Mouse (Mus musculus) heart, postnatal 25 days (tissue): ENCODE measurements around the gene Vav3. TPM values are rescaled to one million over a fixed set of nuclear protein-coding genes. Genes with fewer than 3 reads are reported as not detected.

Source experiments
- DNase-seq: peaks from one replicate; pipeline ENCODE4 v3.0.0; 2022; ENCODE audit warnings: low spot score
- intact Hi-C: fragments of 180-260 bp; cut with DNase I; formaldehyde crosslinking; loops from one replicate; pipeline ENCODE4 v1.15.1; 2025
- total RNA-seq, 2 experiments: library from RNA; stranded (reverse); gene quantifications; 2 replicates each; pipeline ENCODE4 v1.2.3; 2021

The Vav3 gene
- total RNA-seq, 2 experiments from 2014 or later: 6.2 to 6.3 TPM

DNA sequence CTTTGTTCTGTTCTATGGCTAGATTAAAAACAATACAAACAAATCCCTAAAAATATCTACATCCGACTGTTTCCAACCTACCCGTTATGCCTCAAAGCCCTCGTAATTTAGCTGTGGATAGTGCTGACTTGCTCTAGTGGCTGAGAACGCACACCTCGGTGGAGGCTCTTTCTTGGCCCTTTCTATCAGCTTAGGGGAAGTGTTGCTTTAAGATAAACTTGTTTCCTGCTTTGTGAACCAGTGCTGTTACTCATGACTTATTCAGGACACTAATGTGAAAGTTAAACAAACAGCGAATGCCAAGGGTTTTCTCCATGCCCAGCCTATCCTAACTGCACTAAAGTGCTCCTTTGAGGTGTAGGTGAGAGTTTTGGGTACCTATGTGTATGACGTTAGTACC is 221.3 kb downstream of the Vav3 start:
- DNase-seq: no peak
- intact Hi-C loops: no loop called here

DNA sequence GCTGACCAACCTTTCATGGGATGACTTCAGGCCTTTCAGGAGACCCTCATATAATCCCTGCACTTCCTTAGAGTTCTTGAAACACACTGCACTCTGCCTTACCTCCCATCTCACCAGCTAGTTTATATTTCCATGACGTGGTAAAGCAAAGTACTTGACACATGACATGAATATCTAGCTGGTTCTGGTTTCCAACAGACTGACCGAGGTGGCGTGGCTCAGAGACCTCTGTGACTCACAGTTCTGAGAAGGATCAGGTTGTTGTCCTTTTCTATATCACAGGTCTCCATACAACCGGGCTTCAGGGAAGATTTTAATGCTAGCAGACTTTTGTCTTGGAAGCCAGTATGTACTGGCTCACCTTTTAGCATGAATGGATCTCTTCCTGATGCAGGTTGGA is 221.8 kb downstream of the Vav3 start:
- DNase-seq: no peak
- intact Hi-C loops: no loop called here

DNA sequence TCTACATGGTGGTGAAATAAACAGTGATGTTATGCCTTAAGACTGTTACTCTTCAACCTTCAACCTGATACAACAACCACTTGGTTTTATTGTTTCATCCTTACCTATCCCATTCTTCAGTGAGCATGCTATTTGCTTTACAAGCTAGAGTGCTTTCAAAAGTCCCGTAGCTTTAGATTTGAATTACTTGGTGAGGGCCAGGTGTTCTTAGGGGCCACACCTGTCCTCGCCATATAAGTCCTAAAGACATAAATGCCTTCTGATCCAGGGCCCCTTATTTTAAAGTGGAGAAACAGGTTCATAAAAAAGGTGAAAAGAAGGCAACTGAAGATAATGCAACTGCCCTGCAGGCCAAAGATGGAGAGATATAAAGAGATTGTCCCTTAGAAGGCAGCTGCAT is 224.0 kb downstream of the Vav3 start:
- intact Hi-C loops: no loop called here
- DNase-seq: no peak

DNA sequence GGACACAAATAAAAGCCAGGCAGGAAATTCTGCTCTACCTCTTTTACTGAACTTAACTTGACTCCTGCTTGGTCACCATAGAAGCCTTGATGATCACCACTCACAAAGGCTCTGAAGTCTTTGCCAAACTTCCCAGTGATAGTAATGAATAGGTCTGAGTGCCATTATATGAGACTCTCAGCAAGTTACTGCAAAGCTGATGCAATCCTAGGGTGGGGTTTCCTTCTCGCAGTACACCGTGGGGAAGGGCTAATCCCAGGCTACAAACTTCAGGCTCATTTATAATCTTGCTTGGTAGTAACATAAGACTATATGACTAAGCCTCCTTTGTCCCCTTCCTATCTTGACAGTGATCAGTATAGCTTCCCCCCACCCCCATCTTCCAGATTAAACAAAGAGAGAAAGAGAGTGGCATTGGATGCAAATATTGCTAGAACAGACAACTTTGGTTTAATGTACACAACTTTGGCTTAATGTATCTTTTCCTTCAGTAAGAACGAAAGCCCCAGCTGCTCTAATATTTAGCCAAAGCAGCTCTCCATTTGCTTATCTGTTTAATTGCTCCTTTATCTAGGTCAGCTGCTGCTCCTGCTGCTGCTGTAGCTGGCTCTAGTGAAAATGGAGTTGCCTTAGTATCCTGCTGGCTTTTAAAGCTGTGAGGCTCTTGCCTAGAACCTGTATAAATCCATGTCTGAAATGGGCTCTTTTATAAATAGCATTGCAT is 228.3 kb downstream of the Vav3 start:
- DNase-seq: no peak
- intact Hi-C loops: no loop called here

DNA sequence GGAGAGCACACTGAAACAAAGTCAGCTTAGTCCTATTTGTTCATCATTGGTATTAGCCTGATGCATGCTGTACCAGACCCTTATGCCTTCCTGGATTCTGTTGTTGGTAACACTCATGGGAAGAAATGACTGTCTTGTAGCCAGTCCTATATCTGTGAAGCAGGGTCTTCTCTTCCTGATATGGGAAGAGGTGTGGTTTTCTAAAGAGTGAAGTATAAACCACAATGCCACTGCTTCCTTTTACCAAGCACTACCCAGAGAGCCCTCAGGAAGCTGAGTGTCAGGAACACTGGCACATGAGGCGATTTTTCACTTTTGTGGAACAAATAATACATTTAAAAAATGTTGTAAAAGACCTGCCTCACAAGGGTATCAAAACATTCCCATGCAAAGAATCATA is 231.0 kb downstream of the Vav3 start:
- intact Hi-C loops: no loop called here
- DNase-seq: no peak

DNA sequence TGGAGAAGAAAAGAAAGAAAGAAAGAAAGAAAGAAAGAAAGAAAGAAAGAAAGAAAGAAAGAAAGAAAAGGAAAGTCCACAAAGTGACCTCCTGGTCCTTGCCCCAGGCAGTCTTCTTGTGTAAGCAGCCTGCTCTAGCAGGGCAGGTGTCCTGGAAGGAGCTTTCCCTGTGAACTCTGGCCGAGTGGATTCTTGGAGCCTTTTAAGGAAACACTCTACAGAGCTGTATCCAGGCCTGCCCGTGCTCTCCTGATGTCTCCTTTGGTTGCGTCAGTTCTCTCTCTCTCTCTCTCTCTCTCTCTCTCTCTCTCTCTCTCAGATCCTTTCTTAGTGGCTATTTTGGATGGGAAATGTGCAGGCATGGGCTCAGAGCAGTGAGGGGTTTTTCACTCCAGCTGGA is 232.4 kb downstream of the Vav3 start:
- DNase-seq: no peak
- intact Hi-C loops: no loop called here

DNA sequence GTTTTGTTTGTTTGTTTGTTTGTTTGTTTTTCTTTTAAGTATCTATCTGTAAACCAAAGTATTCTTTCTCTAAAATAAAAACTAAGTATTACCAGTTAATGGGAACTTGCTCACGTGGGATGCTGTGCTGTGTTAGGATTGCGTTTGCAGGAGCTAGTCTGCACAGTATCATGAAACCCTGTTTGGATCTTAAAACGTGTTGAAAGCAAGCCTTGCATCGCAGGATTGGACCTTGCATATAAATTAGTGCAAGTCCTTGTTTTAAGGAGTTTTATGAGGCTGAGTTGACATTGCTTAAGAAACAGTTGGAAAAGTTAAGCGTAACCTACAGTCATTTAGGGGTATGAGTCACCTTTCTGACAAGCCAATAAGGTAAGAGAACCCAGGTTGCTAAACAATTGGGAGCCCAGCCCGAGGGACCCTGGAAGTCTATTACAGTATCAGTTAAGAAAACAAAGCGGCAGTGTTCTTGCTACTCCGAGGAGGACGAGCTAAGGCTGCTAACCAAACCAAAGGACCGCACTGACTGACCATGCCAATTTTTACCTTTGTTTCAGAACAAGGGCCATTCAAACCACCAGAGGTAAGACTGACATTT is 233.2 kb downstream of the Vav3 start:
- intact Hi-C loops: no loop called here
- DNase-seq: no peak

DNA sequence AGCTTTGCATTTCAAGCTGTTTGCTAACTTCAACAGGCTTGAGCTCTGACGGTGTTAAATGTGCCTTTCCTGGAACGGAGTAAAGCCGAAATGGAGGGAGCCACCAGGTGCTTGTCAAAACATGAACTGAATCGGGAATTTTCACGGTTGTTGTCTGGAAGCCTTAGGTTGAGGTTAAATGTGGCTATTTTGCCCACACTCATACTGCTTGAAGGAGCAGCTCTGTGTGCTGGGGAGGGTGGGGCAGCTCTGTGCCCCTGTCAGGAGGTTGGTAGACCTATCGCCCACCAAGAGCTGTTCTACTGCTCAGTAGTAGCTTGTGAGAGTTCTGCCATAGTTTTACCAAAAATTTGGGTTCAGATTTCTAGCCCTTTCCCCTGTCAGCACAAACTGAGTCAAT is 233.7 kb downstream of the Vav3 start:
- DNase-seq: no peak
- intact Hi-C loops: no loop called here

DNA sequence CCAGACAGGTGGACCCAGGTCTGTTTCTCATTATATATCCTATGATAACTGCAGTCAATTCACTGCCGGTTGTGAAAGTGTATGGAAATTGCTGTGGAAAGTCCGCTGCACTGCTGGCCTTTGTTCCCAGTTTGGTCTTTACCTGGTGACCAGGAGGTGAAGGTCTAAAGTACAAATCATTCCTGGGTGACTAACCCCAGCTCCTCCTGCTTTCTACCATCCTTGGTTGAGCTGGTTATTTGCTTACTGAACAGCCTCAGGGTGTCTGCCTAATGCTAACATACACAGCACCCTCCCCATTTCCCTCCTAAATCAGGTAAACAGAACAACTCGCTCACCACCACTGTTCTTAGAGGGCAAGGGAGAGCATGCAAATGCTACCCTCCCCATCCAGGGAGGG is 237.9 kb downstream of the Vav3 start:
- no peak for DNase-seq
- intact Hi-C loops: no loop called here

DNA sequence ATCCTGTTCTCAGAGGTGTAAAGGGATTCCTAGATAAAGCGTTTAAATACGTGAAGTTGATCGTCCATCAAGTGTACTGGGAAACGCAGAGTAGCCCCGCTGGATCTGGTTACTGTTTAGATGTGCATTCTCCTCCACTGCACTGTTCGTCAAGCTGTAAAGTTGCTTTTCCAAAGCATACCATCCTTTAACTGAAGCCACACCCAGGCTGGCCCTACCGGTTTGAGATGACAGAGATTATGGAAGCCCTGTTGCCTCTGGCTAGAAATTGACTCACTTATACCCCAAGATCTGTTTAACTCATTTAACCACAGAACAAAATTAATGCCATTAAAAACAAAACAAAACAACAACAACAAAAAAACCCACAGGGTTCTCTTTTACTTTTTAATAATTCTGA is 238.5 kb downstream of the Vav3 start:
- DNase-seq: no peak
- intact Hi-C loops: no loop called here

DNA sequence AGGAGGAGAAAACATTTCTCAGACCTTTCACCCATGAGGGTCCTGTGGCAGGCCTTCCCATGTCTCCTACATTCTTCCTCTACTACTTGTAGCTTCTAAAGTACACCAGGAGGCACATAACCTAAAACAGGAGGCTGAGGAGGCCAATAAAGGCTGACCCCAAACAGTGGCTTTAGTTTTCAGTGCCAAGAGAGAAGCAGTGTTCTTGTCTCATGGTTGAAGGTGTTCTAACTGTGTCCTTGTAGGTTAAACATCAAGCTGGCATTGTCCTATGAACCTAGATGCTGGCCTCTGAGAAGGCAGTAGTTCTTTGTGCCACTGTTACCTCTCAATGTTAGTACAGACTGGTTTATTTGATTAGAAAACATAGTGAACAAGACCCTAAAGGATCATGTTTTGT is 245.5 kb downstream of the Vav3 start:
- intact Hi-C loops: no loop called here
- DNase-seq: no peak

DNA sequence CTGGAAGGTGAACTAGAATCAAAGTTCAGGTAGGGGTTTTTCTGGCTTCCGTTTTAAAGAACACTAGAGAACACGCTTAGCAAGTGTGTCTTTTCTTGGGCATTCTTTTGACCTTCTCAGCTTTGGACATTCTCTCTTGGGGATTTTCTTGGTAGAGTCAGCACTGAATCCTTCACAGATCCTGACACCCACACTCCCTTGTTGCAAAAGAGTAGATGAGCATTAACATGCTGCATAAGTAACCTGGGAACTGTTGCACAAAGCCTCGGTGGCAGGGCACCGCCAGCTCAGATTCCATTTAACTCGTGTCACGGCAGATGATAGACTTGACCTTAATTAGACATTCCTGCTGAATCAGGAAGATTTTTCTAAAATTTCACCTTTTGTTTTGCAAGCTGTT is 252.5 kb downstream of the Vav3 start:
- no peak for DNase-seq
- intact Hi-C loops: no loop called here

DNA sequence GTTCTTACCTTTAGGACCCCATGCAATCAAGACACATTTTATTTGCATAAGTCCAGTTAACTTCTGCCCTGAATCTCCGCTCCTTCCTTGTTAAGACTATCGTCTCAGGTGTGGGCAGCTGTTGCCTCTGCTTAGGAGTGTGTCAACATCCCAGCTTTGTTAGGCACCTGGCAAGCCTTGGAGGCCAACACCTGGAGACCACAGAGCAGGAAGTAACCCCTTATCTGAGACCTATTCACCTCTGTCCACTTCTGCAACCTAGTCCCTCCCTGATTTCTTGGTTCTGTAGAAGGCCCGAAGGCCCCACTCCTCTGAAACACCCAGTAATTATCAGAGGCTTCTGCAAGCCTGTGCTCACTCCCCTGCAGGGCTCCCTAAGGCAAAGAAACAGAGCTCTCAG is 255.6 kb downstream of the Vav3 start:
- intact Hi-C loops: no loop called here
- no peak for DNase-seq

DNA sequence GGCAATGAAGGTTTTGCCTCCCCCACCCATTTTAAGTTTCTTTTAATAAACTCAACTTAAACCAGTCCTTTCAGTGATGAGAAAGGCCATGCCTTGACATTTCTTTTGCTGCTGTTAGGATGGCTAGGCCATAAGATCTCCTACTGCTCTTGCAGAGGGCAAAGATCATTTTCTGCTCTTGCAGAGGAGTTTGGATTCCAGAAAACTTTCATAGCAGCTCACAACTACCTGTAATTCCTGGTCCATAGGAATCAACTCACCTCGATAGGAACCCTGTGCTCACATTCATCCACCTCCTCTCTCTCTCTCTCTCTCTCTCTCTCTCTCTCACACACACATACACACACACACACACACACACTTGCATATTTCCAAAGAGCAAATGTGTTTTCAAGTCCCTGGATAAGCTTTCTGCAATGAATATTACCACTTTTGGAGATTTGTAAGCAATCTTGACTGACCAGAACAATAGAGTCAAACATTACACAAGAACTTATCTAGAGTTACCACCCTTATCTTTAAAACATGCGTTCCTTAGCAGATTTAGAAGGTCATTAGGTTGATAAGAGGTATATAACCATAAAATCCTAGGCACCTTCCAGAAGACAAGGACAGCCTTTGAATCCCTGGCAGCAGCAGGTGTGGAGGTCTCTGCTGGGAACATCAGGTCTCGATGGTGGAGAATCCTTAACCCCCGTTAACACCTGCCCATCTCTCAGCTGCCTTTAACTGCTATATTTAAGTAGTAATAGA is 260.4 kb downstream of the Vav3 start:
- intact Hi-C loops: no loop called here
- no peak for DNase-seq

DNA sequence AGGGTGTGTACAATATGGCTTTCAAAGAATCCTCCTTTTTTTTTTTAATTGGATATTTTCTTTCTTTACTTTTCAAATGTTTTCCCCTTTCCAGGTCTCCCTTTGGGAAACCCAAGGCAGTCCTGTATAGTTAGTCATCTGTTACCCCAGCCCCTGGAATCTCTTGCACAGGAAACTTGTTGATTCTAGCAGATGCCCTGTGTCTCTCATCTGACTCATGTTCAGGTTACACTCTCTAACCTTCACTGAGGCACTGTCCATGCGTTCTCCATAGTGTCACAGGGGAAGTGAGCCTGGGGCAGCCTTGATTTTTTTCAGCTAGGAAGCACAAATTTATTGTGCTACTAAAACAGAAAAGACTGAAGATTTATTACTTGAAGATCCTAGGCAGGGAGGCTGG is 262.3 kb downstream of the Vav3 start:
- intact Hi-C loops: no loop called here
- no peak for DNase-seq

DNA sequence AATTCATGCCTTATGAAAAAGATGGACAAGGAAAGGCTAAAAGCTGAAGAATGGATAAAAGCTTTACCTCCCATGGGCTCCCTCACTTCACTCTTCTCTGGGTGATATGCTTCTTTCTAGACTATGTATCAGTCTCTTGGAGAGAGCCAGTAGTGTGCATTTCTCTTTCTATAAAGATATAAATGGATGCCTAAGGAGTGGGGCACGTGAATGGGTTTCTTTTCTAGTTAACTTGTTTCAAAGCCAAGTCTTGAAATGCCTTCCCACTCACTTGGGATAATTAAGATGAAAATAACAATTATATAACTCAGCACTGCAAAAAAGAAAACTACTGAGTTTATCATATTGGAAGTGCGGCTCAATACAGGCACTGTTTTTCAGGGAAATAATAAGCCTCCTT is 265.7 kb downstream of the Vav3 start:
- no peak for DNase-seq
- intact Hi-C loops: no loop called here

DNA sequence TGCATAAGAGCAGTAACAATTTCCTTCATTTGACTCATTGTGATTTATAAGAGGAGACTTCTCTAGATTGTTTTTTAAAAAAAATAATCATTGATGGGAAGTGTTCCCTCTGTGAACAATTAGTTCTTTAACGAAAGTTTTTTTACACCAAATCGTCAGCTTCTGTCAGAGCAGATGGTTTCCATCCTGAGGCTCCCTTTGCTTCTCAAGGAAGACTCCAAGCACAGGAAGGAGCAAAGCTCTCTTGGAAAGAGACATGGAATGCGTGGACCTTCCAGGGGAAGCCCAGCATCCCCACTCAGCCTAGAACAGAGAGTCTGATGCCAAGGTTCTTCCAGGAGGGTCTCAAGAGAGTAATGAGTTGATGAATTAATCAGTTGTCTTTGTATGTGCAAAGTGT is 281.3 kb downstream of the Vav3 start:
- intact Hi-C loops: no loop called here
- no peak for DNase-seq

DNA sequence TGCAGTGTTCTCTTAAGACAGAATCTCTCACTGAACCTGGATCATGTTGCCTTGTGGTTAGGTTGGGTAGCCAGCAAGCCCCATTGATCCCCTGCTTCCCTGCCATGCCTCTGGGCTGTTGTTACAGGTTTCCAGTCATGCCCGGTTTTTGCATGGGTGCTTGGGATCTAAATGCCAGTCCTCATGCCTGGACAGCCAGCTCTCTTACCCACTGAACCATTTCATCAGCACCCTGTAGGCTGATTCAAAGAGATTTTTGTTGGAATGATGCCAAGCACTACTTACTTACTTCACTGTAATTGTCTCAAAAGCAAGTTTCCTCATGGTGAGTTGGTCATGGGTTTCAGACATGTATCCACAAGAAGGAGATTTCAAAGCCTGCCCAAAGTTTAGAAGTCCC is 281.9 kb downstream of the Vav3 start:
- intact Hi-C loops: no loop called here
- no peak for DNase-seq

DNA sequence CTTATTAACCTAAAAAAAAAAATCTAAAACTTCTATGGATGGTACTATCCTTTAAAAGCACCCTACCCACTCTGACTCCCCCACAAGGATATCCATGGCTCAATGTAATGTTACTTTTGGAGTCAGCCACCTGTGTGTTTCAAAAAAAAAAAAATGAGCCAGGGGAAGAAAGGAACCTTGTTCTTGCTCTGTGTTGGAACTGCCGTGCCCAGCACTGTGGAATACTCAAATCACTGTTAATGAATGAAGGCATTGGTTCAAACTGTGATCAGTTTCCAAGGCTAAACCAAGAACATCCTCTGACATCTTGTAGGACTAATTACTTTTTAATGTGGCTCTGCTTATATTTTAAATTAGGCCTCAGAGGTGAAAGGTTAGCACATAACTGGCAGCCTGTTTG is 282.4 kb downstream of the Vav3 start:
- intact Hi-C loops: no loop called here

DNA sequence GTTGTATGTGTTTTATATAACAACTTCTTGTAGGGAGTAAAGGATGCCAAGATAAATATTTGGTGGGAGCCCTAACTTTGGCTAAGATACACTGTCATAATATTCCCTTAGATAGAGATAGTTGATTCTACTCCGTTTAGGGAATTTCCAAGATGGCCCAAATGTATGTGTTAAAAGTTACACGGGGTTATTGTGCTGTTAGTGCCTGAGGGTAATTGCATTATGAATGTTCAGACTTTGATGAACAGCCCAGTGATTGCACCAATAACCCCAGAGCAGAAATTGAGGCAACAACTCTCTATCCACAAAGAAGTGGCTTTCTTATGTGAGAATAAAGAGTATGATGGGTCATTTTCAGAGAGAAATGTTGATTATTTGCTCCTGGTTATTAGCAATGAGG is 283.3 kb downstream of the Vav3 start:
- no peak for DNase-seq
- intact Hi-C loops: no loop called here

More for the DNA sequence above, 282.4 kb downstream of the Vav3 start:
- no peak for DNase-seq

DNA sequence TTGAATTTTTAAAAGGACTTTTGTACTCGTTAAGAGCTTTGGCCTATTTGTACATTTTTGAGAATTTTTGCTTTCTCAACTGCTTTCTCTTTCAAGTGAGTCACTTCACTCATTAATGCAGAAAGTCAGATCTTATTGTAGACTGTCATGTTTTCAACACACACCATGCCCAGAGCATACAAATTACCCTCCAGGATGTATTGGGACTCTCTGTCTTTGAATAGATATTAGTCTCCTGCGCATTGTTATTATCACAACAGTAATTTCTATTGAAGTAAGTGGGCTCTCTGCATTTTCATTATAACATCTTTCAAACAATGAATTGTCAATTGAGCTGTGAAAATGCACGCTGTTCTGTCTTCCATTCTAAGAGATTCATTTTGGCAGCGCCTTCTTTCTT is 295.6 kb downstream of the Vav3 start:
- DNase-seq: no peak
- intact Hi-C loops: no loop called here

DNA sequence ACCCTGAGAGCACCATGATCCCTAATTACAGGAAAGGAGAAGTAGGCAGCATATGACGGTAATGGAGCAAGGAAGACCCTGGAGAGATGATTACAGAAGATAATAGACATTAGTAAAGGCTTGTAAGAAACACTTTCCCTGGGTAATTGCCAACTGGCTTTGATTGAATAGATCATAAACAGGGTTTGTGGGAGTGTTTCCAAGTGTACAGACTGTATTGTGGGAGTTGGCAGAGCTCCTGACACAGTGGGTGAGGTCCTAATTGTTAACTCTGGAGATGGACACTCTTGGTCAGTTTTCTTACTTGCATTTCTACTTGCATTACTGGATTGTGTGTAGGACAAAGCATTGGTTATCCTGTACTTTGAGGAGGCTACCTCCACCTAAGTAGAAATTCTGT is 298.9 kb downstream of the Vav3 start:
- no peak for DNase-seq
- intact Hi-C loops: no loop called here
